Mouse (Mus musculus) T-helper 17 cell (primary cell): Measurements from ENCODE around the gene Zcchc8.
"Not testable (repeated sequence)": the region's sequence is repeated elsewhere in the genome, so short reads cannot be mapped to it uniquely, and the experiment has no call there.

Experiments
- in situ Hi-C, 2 experiments: fragments of 300-600 bp; cut with MboI, MseI; formaldehyde crosslinking; loops; 1 replicate in 1 of 2; 2 replicates in 1 of 2; pipeline ENCODE4 v1.15.1; 2025; ENCODE audit warnings: high pct_unique_total_duplicates in 2 of 2

Gene Zcchc8

DNA sequence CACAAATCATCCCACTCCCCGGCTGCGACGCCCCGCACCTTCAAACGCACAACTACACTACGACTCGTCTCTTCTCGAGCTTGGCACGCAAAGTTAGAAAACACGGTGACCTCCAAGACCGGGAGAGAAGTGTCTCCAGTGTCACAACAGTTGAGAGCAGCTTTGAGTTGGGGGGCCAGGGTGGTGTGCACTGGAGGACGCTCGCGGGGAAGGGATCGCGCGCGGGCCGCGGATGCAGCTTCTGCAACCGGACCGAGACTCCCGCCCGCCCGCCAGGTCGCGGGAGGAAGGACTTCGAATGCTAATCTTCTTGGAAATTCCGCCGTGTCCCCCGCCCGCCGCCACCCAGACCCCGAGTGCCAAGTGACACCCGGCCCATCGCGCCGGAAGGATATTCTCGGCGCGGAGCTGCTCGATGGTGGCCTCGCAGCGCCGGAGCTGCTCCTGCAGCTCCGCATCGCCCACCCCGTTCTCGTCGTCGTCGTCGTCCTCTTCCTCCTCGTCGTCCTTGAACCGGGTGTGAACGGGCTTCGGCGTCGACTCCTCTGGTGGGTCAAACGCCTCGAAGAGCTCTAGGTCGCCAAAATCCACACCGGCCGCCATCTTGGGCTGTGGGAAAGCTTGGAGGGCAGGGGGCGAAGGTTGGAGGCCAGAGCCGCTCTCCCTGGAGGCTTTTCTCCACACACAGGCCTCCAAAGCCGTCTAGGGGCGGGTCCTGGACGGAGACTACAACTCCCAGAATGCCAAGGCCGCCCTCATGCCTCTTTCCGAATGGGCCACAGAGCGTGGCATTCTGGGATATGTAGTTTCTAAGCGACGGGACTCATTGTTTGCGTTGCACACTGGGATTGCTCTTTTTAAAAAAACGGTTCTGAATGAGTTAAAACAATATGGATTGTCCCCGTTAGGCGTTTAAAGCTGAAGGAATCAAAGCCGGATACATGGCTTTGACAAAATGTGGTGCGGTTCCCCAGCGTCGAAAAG is at the start of gene Zcchc8:
Gene Zcchc8, minus strand, starts transcription at position 773 of the 984 bp plus-strand sequence.
- in situ Hi-C loops, result no loop called here

DNA sequence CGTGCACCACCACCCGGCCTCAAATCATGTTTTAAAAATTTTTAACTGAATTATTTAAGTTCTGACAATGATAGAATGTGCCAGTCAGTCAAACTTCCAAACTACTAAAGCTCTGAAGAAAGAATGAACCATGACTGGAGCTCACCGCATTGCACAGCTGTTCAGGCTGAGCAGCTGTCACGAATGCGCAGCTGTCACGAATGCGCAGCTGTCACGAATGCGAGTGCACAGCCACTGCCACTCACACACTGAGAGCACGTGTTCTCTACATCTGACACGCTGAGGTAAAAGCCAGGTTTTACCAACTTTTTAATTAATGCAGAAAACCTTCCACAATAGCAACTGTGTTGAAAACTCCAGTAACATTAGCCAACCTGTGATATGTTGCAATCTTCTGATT is 45.6 kb upstream of the Zcchc8 start:
- in situ Hi-C loops, result loop anchor here (25.0 kb wide), 2 partner anchors 1304 to 1329 kb away; no protein-coding TSS in a partner anchor

DNA sequence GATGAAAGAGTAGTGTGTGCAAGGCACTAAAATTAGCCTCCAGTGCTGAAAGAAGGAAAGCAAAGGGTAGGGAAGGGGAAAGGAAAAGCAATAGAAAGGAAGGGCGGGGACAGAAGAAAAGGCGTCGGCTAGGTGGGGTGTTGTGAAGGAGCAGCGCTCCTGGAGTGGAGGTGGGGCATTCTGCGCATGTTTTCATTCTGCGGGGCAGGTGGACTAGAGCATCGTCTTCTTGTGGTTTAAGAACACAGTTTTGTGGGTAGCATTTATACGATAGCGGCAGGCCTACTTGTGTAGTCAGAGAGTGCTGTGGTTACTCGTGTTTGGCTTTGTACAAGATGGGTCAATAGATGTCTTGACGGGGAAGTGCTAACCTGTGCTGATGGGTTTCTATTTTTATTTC is 44.6 kb upstream of the Zcchc8 start:
- in situ Hi-C loops, result loop anchor here (25.0 kb wide), 2 partner anchors 1303 to 1328 kb away; no protein-coding TSS in a partner anchor

GRCm38 (mm10) chr5:123749065-123750064 is 28.5 kb upstream of the Zcchc8 start, which contains the start of the genes Rsrc2 and Kntc1:
Gene Rsrc2, minus strand, starts transcription at chr5:123749414.
Gene Kntc1, plus strand, starts transcription at chr5:123749716.
- in situ Hi-C loops, result loop anchor here (25.0 kb wide), 2 partner anchors 1287 to 1312 kb away; no protein-coding TSS in a partner anchor

GRCm38 (mm10) chr5:123748339-123749064 is 27.6 kb upstream of the Zcchc8 start:
- in situ Hi-C loops, result no loop called here

GRCm38 (mm10) chr5:123747604-123748003 is 26.7 kb upstream of the Zcchc8 start:
- in situ Hi-C loops, result no loop called here

DNA sequence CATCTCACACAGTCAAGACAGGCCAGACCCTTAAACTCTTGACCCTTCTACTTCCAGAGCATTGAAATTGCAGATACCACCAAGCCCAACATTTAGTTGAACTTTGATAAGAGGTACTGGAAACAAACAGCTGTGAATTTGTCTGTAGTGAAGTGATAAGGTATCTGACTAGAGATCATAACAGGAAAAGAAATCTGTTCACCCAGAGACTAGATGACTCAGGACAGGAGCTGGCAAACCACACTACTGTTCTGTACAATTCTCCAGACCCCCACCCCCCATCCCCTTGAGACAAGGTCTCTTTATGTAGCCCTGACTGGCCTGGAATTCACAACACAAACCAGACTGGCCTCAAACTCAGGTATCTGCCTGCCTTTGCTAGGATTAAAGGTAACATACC is 25.4 kb upstream of the Zcchc8 start:
- in situ Hi-C loops, result no loop called here

- in situ Hi-C loops, result no loop called here
Measured at GRCm38 (mm10) chr5:123744358-123744757, 23.5 kb upstream of the Zcchc8 start.

- in situ Hi-C loops, result no loop called here
Measured at GRCm38 (mm10) chr5:123730981-123731380, 10.1 kb upstream of the Zcchc8 start.

DNA sequence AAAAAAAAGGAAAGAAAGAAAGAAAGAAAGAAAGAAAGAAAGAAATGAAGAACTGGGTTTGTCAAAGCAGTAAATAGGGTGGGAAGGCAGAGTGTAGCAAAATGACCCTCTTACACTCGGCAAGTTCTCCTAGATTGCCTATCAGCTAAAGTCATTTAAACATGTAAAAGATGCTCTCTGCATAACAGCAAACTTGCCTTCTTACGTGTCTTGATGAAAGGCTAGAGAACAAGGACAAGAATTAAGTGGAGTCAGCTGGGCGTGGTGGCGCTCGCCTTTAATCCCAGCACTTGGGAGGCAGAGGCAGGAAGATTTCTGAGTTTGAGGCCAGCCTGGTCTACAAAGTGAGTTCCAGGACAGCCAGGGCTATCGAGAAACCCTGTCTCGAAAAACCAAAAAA is 2.9 kb upstream of the Zcchc8 start:
- in situ Hi-C loops, result not testable (repeated sequence)

DNA sequence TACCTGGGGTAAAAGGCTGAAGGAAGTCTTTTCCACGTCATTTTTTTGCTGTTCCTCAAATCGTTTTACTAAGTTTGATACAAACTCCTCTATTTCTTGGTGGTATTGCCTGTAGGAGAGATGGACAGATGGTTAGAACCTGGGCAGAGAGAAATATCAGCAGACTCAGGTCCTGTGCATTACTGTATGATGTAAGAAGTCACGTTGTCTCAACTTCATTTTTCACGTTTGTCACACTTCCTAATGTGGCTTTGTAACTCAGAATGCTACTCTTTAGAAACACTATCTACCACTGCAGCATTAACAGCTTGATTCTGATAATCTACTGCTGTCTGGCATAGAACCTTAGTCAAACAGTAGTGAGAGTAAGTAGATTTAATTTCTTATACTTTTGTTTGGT is 6.3 kb downstream of the Zcchc8 start:
- in situ Hi-C loops, result no loop called here

- in situ Hi-C loops, result no loop called here
Measured at GRCm38 (mm10) chr5:123713782-123714181, 7.1 kb downstream of the Zcchc8 start.

- in situ Hi-C loops, result no loop called here
Measured at GRCm38 (mm10) chr5:123709571-123709970, 11.3 kb downstream of the Zcchc8 start.

GRCm38 (mm10) chr5:123708598-123708997 is 12.3 kb downstream of the Zcchc8 start:
- in situ Hi-C loops, result no loop called here

DNA sequence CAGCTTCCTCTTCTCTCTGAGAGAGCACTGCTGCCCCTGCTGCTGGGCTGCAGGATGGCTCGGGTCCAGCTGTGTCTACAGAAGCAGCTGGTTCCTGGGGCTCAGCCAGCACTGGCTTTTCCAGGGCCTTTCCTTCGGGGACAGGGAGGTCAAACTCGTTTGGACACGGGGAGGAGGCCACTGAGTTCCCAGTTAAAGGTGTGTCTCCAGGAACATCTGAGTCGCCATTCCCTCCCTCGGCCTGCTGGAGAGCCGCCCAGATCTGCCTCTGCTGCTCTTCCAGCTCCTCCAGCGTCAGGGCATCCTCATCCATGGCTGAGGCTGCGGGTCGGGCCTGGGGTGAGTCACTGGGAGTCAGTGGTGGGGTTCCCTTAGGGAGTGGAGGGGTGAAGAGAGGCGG is 20.3 kb downstream of the Zcchc8 start:
- in situ Hi-C loops, result loop anchor here (5.0 kb wide), 2 partner anchors 48 to 73 kb away; no protein-coding TSS in a partner anchor

- in situ Hi-C loops, result no loop called here
Measured at GRCm38 (mm10) chr5:123699198-123699597, 21.7 kb downstream of the Zcchc8 start.

GRCm38 (mm10) chr5:123696961-123697360 is 23.9 kb downstream of the Zcchc8 start:
- in situ Hi-C loops, result no loop called here

DNA sequence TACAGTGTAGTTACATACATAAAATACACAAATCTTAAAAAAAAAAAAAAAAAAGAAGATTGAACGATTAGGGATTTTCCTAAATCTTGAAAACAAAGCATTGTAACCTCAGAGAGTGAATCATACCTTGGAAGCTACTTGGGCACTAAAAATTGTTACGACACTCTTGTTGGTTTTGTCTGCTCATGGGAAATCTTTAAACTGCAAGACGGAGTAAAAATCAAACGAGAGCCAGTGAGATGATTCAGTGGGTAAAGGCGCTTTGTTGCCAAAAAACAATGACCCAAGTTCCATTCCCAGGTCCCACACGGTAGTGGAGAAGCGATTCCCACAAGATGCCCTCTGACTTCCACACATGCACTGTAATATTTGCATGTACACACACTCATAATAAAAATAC is 24.7 kb downstream of the Zcchc8 start:
- in situ Hi-C loops, result no loop called here

GRCm38 (mm10) chr5:123694468-123694867 is 26.4 kb downstream of the Zcchc8 start:
- in situ Hi-C loops, result no loop called here

DNA sequence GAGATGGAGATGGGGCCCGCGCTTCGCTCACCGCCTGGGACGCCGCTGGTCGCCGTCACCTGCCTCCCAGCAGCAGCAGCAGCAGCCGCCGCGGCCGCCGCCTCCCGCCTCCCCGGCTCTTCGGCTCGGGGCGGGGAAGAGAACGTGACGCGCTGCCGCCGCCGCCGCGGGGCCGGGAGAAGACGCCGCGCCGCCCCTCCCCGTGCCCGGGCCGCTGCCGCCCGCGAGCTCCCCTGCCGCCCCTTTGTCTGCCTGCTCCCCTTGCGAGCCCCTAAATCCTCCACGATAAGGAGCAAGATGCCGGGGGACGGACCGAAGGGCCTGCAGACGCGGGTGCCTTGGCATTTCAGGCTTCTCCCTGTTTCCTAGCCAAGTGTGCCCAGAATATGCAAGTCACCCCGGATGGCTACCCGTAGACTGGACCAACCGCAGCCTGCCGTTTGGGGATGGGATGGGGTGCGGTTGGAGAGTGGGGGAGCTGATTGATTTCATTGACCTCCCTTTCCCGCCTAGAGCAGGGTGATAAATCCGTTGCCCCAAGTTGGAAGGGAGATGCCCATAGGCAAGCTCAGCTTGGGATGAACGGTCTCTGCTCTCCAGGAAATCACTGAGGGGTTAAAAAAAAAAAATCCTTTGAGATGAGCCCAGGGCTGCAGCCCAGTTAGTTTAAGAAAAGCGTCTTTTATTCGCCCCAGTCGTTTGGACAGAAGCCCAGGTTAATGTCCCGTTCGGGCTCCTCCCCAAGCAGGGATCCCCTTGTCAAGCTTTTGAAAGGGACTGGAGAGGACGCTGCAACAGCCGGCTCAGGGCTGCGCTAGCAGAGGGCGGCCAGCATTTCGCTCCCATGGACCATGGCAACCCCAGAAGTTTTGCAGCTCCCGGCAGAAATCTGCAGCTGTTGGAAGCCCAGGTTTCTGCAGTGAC is 36.4 kb downstream of the Zcchc8 start, which contains the start of gene Clip1:
Gene Clip1, minus strand, starts transcription at position 398 of the 924 bp plus-strand sequence.
- in situ Hi-C loops, result no loop called here
